Mouse (Mus musculus): ENCODE measurements around the gene Rpl4.
"Not testable (repeated sequence)": the region's sequence is repeated elsewhere in the genome, so short reads cannot be mapped to it uniquely, and the experiment has no call there.

The Rpl4 gene

GRCm38 (mm10) chr9:64198068-64198762 is 25.0 kb downstream of the Rpl4 start:
- no peak for DNase-seq (ENCODE audit: low read depth)

GRCm38 (mm10) chr9:64198763-64199418 is 25.7 kb downstream of the Rpl4 start:
- DNase-seq (ENCODE audit: low read depth), result not testable (repeated sequence)

DNA sequence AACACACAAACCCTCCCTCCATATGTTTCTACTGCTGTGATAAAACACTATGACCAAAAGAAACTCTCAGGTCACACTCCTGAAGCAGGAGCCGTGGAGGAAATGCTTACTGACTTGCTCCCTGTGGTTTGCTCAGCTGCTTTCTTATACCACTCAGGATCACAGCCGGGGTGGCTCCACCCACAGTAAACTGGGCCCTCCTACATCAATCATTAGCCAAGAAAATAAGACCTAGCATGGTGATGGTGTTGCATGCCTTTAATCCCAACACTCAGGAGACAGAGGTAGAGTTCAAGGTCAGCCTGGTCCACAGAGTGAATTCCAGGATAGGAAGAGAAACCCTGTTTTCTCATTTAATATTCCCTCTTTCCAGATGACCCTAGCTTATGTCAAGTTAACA is 26.7 kb downstream of the Rpl4 start:
- no peak for DNase-seq (ENCODE audit: low read depth)

DNA sequence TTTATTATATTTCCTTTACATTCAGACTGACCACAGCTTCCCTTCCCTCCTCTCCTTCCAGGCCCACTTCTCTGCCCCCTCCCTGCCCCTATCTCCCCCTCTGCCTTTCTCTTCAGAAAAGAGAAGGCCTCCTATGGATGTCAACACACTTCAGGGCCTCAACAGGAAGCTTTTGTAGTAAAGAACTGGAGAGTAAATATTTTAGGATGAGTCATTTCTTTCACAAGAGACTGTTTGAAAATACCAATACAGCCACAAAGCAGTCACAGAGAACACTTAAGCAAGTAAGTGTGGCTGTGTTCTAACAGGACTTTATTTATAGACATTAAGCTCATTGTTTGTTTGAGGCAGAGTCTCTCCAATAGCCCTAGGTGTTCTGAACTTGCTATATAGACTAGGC is 29.2 kb downstream of the Rpl4 start:
- DNase-seq (ENCODE audit: low read depth), result no peak

DNA sequence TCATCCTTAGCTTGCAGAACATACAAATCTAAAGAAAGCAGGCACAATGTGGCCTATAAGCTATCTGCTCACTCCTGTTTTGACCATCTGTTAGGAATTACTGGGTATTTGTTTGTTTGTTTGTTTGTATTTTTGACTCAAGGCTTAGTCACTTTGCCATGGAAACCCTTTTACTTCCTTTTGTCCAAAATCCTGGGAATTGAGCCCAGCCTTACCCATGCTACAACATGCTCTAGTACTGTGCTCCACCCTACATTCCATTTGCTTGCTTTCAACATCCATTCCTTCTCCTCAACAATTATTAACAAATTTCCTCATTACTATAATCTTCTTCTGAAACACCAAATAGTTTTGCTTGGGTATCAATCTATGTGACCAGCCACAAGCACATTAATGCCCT is 29.7 kb downstream of the Rpl4 start:
- no peak for DNase-seq (ENCODE audit: low read depth)

DNA sequence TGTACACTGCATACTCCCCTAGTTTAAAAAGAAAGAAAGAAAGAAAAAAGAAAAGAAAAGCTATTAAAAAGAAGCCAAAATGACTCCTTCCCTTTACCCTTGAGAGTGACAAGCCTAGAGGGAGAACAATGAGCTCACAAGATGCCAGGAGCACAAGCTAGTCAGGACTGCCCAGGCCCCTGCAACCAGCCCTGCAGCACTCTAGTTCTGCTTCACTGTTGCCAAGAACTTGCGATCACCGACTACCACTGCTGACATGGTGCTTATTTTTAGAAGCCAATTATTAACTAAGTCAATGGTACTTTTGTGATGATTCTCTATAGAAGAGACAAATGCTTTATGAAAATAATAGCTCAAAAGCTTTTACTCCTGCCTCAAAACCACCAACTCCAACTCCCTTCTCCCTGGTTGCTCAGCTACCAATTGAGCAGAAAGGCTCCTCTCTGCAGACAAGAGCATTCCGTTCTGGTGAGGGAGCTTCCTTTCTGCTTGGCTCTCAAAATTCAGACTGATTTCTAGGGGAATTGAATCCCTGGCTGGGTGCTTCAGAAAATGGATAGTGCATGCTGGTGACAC is 34.4 kb downstream of the Rpl4 start:
- DNase-seq (ENCODE audit: low read depth), result no peak

GRCm38 (mm10) chr9:64214452-64214851 is 41.3 kb downstream of the Rpl4 start:
- no peak for DNase-seq (ENCODE audit: low read depth)

GRCm38 (mm10) chr9:64216090-64216489 is 42.9 kb downstream of the Rpl4 start:
- DNase-seq (ENCODE audit: low read depth), result no peak

- no peak for DNase-seq (ENCODE audit: low read depth)
Observed at GRCm38 (mm10) chr9:64216641-64217040, 43.5 kb downstream of the Rpl4 start.

- DNase-seq (ENCODE audit: low read depth), result no peak
Observed at GRCm38 (mm10) chr9:64217887-64218286, 44.7 kb downstream of the Rpl4 start.

DNA sequence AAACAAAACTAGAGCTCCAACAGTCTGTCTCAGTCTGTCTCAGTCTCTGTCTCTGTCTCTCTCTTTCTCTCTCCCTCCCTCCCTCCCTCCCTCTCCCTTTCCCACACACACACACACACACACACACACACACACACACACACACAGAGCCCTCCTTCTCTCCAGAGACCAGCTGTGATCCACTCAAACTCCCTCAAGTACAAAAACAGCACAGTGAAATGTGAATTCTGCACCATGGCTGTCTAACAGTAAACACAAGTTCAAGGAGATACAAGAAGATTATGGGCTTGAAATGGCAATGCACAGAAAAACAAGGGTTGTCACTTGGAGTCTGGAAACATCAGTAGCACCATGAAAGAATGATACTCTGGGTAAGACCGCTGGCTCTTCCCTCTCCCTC is 46.1 kb downstream of the Rpl4 start:
- no peak for DNase-seq (ENCODE audit: low read depth)

- DNase-seq (ENCODE audit: low read depth), result no peak
Observed at GRCm38 (mm10) chr9:64219772-64220420, 46.7 kb downstream of the Rpl4 start.

DNA sequence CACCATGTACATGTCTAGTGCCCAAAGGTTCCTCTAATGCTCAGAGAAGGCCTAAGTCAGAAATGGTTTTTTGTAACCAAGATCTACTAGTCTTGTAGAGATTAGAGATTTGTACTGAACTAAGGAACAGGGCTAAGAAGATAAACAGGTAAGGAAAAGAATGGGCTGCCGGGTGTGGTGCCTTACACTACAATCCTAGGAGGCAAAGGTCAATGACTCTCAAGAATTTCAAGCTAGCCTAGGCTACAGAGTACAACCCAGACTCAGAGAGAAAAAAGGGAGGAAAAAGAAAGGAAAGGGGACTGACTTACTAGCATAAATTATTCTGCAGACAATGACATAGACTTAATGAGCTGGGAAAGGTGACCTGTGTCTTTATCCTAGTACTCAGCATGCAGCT is 47.4 kb downstream of the Rpl4 start:
- DNase-seq (ENCODE audit: low read depth), result no peak

- DNase-seq (ENCODE audit: low read depth), result no peak
Observed at GRCm38 (mm10) chr9:64221480-64221879, 48.3 kb downstream of the Rpl4 start.

DNA sequence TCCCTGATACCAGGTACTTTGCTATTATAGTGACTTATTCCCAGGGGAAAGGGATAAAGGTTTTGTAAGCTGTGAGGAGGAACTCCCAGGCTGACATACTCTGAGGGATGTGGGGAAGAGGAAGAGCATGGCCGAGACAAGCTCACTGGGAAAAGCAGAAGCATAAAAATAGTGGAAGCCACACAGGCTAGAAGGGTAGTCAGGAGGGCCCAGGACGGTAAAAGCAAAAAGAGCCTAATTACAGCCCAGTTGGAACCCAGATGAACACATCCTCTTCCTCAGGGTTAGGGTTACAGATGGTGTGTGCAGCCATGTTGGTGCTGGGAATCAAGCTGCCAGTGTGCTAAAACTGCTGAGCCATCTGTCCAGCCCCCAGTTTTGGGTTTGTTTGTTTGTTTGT is 48.9 kb downstream of the Rpl4 start:
- DNase-seq (ENCODE audit: low read depth), result no peak

DNA sequence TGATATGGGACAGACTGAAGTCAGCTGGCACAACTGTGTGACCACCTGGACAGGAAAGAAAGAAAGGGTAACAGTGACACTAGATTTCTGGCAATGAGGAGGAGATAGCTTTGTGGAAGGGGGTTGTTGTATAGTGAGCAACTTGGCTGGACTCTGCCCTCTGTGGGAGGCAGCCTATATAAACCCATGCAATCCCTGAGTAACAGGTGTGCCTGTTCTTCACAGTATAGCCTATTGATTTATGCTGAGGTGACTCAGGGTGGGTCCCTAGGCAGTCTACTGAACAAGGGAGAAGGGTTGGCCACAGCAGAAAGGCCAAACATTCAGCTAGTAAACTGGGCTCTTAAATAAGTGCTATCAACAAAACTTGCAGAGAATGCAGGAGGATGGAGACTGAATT is 52.6 kb downstream of the Rpl4 start:
- no peak for DNase-seq (ENCODE audit: low read depth)

DNA sequence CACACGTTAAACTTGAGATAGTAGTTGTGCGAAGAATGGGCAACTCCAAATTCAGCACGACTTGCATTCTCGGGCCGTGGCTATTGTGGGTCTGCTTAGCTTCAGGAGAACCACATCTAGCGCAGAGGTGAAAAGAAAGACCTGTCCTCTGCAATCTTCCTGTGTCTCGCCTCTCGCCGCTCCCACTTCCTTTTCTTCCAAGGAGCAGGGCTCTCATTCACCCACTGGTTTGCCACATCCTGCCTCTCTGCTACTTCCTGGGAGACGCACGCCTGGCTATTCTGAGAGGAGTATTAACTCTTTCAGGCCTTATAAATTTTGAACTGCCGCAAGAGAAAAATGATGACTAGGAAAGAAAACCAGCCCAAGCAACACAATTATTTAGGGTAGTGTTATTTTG is 54.6 kb downstream of the Rpl4 start:
- no peak for DNase-seq (ENCODE audit: low read depth)
